Mouse (Mus musculus): ENCODE results near the gene Ulk4. TPM values are rescaled to one million over a fixed set of nuclear protein-coding genes. Genes with fewer than 3 reads are reported as not detected.
"Not testable (repeated sequence)": the region's sequence is repeated elsewhere in the genome, so short reads cannot be mapped to it uniquely, and the experiment has no call there.

The Ulk4 gene
- polyA plus RNA-seq, 1 experiment from 2014 or later = 143 TPM

DNA sequence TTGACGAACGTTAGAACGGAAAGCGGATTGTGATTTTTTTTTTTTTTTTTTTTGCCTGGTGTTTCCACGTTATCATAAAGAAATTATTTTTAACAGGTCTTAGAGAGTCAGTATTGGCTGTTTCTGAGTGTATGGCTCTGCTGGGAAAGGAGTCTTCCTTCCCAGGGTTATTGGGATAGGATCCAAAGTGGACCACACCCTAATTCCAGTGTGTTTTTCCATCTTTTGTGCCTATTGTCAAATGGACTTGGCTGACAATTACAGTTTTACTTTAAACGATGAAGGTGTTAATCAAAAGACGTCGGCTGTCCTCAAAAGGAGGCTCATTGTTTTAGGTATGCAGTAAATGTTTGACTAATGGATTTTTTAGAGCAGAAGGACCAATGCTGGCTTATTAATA lies 346.2 kb downstream of the Ulk4 start:
- 63% methylated on average over 8 of the region's 8 CpGs for WGBS
- no peak for ATAC-seq (ENCODE audit: insufficient number of reproducible peaks, low FRiP score, low TSS enrichment, low read depth)
- no peaks in the 10 kb centered on the region for H3K27me3 ChIP-seq
- H3K4me3 ChIP-seq (replicated peaks) = no peak overlapping the region
- H3K27ac ChIP-seq (replicated peaks) = no peak overlapping the region
- peaks cover 11% of the 10 kb centered on the region for H3K4me1 ChIP-seq
- H3K9ac ChIP-seq = no peak overlapping the region
- no peaks in the 10 kb centered on the region for H3K9me3 ChIP-seq (replicated peaks)
- H3K4me2 ChIP-seq (replicated peaks) = no peak overlapping the region
- no peaks in the 10 kb centered on the region for H3K36me3 ChIP-seq

DNA sequence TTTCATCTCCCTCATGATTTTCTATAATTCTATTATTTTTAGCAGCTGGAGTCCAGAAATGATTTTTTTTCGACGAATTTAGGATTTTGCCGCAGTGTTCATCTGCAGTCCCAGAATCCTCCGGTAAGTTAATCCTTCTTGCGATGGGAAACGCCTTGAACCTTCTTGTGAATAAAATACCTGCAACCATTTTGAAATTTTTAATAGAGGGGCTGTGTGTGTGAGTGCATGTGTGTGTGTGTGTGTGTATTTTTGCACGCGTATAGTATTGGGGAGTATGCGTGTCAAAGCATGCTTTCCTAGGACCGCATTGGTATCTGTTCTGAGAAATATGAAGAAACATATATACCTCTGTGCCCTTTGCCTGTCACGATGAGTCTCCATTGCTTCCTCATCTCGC lies 347.0 kb downstream of the Ulk4 start:
- Histone ChIP-seq H3K4me3 (replicated peaks) (no peak overlapping the region), H3K4me1 (0 out of 2 replicates have a peak, but pooled peaks cover 6% of the 10 kb centered on the region), H3K27ac (replicated peaks) (no peak overlapping the region), H3K36me3 (no peaks in the 10 kb centered on the region), H3K9me3 (replicated peaks) (no peaks in the 10 kb centered on the region), H3K9ac (no peak overlapping the region), H3K4me2 (replicated peaks) (no peak overlapping the region), H3K27me3 (no peaks in the 10 kb centered on the region)
- WGBS = 85% methylated on average over 12 of the region's 12 CpGs
- no peak for ATAC-seq (ENCODE audit: insufficient number of reproducible peaks, low FRiP score, low TSS enrichment, low read depth)

DNA sequence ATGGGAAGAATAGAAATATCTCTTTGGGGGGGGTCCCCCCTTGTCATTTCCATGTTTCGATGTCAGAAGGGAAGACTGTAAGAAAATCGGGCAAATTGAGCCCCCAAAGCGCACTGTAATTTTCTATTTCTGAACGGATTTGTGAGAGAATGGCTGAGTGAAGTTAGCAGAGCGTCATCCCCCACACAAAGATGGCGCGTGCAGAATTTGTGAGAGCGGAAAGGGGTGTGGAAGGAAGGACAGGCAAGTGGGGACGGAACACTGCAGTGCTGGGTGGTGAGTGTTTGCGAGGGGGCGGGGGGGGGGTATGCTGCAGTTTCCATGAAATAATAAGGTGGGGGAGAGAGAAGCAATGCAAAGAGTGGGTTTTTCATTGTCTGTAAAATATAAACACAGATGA lies 347.9 kb downstream of the Ulk4 start, which contains the start of gene Ctnnb1:
Gene Ctnnb1 (plus strand): TSS at position 136 of the 400 bp plus-strand sequence.
- H3K27ac ChIP-seq (replicated peaks) = no peak within 1 kb of the TSS
- H3K4me2 ChIP-seq (replicated peaks) = no peak within 1 kb of the TSS
- H3K4me3 ChIP-seq (replicated peaks) = no peak within 1 kb of the TSS
- 0 out of 2 replicates have a peak, but pooled peaks cover 6% of the 10 kb centered on the region for H3K4me1 ChIP-seq
- H3K9ac ChIP-seq = no peak within 1 kb of the TSS
- no peaks in the 10 kb centered on the region for H3K9me3 ChIP-seq (replicated peaks)
- ATAC-seq (ENCODE audit: insufficient number of reproducible peaks, low FRiP score, low TSS enrichment, low read depth) = no peak
- no peaks in the 10 kb centered on the region for H3K36me3 ChIP-seq
- H3K27me3 ChIP-seq = no peaks in the 10 kb centered on the region
- WGBS = 71% methylated on average over 11 of the region's 11 CpGs

DNA sequence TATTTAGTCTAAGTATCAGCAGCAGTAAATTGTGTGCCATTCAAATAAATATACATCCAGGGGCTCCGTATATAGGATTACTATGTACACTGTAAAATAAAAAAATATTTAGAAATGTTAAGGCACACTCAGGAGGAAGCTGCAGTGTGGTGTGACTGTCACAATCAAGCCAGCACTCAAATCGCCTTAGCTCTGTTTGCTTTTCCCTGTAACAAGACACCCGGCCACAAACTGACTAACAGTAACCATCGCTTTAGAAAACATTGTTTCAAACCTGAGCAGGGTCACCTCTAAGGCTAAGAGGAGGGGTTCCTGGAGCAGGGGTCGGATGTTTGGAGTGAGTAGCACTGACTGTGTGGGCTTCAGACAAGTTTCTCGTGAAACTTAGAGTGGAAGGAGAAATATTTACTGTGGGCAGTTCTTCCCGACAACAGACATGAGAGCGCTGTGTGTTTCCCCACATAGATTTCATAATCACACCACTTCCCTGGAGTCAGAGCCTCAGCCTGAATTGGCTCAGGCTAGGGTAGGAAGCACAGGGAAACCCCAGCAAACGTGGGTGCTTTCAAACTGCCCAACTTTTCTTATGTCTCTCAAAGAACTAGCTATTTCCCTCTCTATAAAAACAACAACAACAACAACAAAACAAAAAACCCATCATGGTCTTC lies 349.9 kb downstream of the Ulk4 start:
- Histone ChIP-seq H3K27me3 (no peaks in the 10 kb centered on the region), H3K4me1 (no peaks in the 10 kb centered on the region), H3K27ac (replicated peaks) (no peak overlapping the region), H3K4me3 (replicated peaks) (no peak overlapping the region), H3K4me2 (replicated peaks) (no peak overlapping the region), H3K9ac (no peak overlapping the region), H3K9me3 (replicated peaks) (no peaks in the 10 kb centered on the region), H3K36me3 (no peaks in the 10 kb centered on the region)
- WGBS = 26% methylated on average over 9 of the region's 9 CpGs
- ATAC-seq (ENCODE audit: insufficient number of reproducible peaks, low FRiP score, low TSS enrichment, low read depth) = no peak

DNA sequence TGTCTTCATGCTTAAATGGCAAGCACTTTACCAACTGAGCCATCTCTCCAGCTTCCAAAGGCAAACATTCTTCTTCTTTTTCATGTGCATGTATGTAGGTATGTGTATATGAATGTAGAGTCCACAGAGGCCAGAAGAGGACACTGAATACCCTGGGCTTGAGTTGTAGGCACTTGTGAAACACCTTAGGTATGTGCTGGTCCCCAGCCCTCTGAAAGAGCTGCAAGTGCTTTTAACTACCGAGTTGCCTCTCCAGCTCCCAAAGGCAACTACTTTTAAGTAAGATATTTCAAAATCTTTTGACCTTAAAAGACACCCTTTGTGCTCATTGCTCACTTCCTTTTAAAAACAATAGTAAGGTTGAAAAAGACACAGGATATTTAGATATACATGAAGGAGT lies 350.9 kb downstream of the Ulk4 start:
- Histone ChIP-seq H3K4me3 (replicated peaks) (no peak overlapping the region), H3K4me2 (replicated peaks) (no peak overlapping the region), H3K27me3 (no peaks in the 10 kb centered on the region), H3K9me3 (replicated peaks) (no peaks in the 10 kb centered on the region), H3K36me3 (no peaks in the 10 kb centered on the region), H3K27ac (replicated peaks) (no peak overlapping the region), H3K9ac (no peak overlapping the region), H3K4me1 (no peaks in the 10 kb centered on the region)
- ATAC-seq (ENCODE audit: insufficient number of reproducible peaks, low FRiP score, low TSS enrichment, low read depth) = no peak
- 55% methylated on average over 1 of the region's 1 CpGs for WGBS

DNA sequence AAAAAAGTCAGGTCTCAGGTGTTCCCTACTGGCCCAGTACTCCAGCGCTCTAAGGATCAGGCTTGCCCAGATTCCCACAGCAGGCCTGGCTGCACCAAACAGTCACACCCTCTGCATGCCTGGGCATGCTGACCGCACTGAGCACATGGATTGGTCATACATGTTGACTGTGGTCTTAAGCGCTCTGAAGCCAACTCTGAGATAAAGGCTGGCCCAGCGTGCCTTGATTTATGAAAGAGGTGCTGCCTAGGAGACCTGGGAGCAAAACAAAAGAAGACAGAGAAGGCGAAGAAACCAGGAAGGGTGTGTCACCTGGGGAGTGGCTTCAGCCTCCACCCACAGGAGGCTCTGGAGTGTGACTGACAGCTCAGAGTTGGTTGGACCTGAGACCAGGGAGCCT lies 357.9 kb downstream of the Ulk4 start:
- Histone ChIP-seq H3K36me3 (no peaks in the 10 kb centered on the region), H3K9me3 (replicated peaks) (no peaks in the 10 kb centered on the region), H3K4me2 (replicated peaks) (no peak overlapping the region), H3K27ac (replicated peaks) (peak overlapping the region; percentile 83), H3K4me3 (replicated peaks) (no peak overlapping the region), H3K27me3 (no peaks in the 10 kb centered on the region), H3K9ac (no peak overlapping the region), H3K4me1 (0 out of 2 replicates have a peak, but pooled peaks cover 8% of the 10 kb centered on the region)
- ATAC-seq (ENCODE audit: insufficient number of reproducible peaks, low FRiP score, low TSS enrichment, low read depth) = peak; percentile 57; the same call in 1 of the 2 replicates
- WGBS = 74% methylated on average over 5 of the region's 5 CpGs

DNA sequence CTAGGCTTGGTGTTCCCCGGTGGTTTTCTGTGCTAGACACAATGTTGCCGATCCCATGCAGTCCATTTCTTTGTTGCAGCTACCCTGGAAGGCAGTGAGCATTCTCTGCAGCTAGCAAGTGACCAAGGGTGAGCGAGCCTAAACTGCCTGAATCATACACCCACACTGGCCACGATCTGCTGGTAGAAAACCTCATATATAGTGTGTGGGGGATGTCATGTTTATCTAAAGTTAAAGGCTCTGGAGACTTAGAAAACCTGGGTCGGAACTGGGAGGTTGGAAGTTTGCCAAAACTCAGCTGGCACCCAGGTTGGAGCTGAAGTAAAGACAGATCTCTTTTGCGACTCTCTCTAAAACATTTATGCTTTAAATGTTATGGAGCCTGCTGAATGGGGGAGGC lies 358.4 kb downstream of the Ulk4 start:
- no peak for ATAC-seq (ENCODE audit: insufficient number of reproducible peaks, low FRiP score, low TSS enrichment, low read depth)
- Histone ChIP-seq H3K27me3 (no peaks in the 10 kb centered on the region), H3K27ac (replicated peaks) (peak overlapping the region; percentile 83), H3K4me1 (0 out of 2 replicates have a peak, but pooled peaks cover 8% of the 10 kb centered on the region), H3K36me3 (no peaks in the 10 kb centered on the region), H3K9me3 (replicated peaks) (no peaks in the 10 kb centered on the region), H3K9ac (no peak overlapping the region), H3K4me2 (replicated peaks) (no peak overlapping the region), H3K4me3 (replicated peaks) (no peak overlapping the region)
- WGBS = 32% methylated on average over 6 of the region's 6 CpGs

DNA sequence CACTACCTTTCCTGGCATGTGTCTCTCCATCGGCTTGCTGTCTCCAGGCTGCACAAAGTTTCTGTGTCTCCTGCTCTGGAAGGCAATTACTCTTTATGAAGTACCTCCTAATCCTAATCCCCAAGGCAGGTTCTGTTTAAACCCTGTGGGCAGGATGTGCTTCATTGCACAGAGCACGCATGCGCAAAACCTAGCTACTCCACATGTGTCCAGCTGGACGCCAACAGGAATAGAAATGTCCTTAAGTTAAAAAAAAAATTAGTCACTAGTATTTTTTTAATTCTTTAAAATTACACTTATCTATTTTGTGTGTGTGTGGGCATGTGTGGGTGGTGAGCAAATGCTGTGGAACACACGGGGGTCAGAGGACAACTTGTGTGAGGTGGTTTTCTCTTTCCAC lies 358.8 kb downstream of the Ulk4 start:
- no peaks in the 10 kb centered on the region for H3K9me3 ChIP-seq (replicated peaks)
- no peak overlapping the region for H3K9ac ChIP-seq
- H3K4me1 ChIP-seq = 0 out of 2 replicates have a peak, but pooled peaks cover 8% of the 10 kb centered on the region
- peak overlapping the region; percentile 83 for H3K27ac ChIP-seq (replicated peaks)
- H3K36me3 ChIP-seq = no peaks in the 10 kb centered on the region
- no peak for ATAC-seq (ENCODE audit: insufficient number of reproducible peaks, low FRiP score, low TSS enrichment, low read depth)
- H3K4me2 ChIP-seq (replicated peaks) = no peak overlapping the region
- H3K4me3 ChIP-seq (replicated peaks) = no peak overlapping the region
- H3K27me3 ChIP-seq = no peaks in the 10 kb centered on the region
- 65% methylated on average over 5 of the region's 5 CpGs for WGBS

DNA sequence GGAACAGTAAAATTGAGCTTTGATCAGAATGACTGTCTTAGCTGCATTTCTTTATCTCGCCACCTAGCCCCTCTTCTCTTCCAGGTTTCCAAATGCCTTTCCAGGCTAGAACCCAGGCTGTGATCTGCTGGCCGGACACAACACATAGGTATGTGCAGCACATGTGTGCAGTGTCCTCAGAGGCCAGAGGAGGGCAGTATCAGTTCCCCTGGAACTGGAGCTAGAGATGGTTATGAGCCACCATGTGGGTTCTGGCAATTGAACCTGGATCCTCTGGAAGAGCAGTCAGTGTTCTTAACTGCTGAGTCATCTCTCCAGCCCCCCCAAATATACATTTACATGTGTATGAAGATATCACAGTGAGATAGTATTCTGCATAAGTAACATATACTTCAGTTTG lies 359.4 kb downstream of the Ulk4 start:
- not testable (repeated sequence) for H3K27ac ChIP-seq (replicated peaks); H3K4me1 ChIP-seq; H3K9me3 ChIP-seq (replicated peaks); H3K4me3 ChIP-seq (replicated peaks); H3K4me2 ChIP-seq (replicated peaks); H3K36me3 ChIP-seq; H3K9ac ChIP-seq; ATAC-seq (ENCODE audit: insufficient number of reproducible peaks, low FRiP score, low TSS enrichment, low read depth); H3K27me3 ChIP-seq
- WGBS = 91% methylated on average over 2 of the region's 2 CpGs

DNA sequence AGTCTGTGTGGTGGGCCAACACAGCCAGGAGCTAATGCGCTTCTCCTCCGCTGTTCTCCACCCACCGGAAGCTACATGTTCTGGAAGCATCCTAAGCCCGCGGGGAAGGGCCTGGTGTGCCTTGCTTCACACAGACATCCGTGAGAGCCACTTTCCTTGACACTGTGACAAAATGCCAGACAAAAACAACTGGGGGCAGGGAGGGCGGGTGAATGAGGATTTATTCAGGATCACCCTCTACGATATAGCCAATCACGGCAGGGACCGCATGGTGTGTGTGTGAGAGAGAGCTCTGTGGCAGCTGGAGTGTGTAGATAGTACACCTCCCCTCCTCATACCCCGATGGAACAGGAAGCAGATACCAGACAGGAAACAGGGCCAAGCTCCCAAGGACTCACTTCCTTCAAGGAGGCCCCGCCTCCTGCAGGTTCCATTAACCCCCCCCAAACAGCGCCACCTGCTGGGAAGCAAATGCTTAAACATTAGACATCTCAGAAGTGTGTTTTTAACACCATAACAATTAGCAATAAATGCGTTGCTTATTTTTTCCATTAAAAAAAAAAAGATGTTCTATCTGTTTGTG lies 362.0 kb downstream of the Ulk4 start:
- no peak overlapping the region for H3K9ac ChIP-seq
- WGBS = 80% methylated on average over 14 of the region's 14 CpGs
- 0 out of 2 replicates have a peak, but pooled peaks cover 8% of the 10 kb centered on the region for H3K4me1 ChIP-seq
- H3K27me3 ChIP-seq = no peaks in the 10 kb centered on the region
- H3K4me2 ChIP-seq (replicated peaks) = no peak overlapping the region
- H3K36me3 ChIP-seq = no peaks in the 10 kb centered on the region
- ATAC-seq (ENCODE audit: insufficient number of reproducible peaks, low FRiP score, low TSS enrichment, low read depth) = no peak
- no peak overlapping the region for H3K27ac ChIP-seq (replicated peaks)
- H3K4me3 ChIP-seq (replicated peaks) = no peak overlapping the region
- no peaks in the 10 kb centered on the region for H3K9me3 ChIP-seq (replicated peaks)

DNA sequence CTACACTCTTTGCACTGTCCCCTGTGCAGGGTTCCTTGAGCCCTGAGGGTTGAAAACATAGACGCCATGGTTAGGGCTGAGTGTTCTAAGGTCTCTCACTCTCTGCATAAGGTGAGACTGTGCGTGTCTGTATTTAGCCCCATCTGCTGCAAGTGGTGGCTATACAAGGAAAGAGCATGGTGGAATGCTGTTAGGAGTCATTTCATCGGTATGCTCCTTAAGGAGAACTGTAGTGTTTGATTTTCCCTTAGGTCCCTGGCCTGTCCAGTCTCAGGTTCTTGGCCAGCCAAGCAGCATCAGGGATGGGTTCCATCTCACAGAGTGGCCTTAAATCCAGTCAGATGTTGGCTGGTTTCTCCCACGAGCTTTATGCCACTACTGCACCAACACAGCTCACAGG lies 362.6 kb downstream of the Ulk4 start:
- Histone ChIP-seq H3K4me2 (replicated peaks) (no peak overlapping the region), H3K9me3 (replicated peaks) (no peaks in the 10 kb centered on the region), H3K4me3 (replicated peaks) (no peak overlapping the region), H3K27ac (replicated peaks) (no peak overlapping the region), H3K4me1 (0 out of 2 replicates have a peak, but pooled peaks cover 8% of the 10 kb centered on the region), H3K9ac (no peak overlapping the region), H3K36me3 (no peaks in the 10 kb centered on the region), H3K27me3 (no peaks in the 10 kb centered on the region)
- WGBS = 84% methylated on average over 4 of the region's 4 CpGs
- no peak for ATAC-seq (ENCODE audit: insufficient number of reproducible peaks, low FRiP score, low TSS enrichment, low read depth)

DNA sequence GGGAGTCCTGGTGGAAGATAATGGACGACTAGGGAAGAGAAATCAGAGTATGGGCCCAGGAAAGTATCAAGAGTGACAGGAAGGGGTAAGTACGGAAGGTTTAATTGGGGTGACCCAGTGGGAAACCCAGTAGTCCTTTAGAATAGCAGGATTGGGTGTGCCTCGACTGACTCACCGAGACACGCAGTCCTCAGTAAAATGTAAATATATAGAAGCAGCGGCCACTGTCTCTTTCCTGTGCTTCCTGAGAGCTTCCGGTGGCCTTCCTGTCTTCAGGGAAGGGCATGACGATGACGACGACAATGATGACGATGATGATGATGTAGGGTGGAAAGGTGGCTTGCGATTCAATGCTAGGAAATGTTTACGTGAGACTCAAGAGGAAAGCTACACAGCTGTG lies 363.8 kb downstream of the Ulk4 start:
- no peak for ATAC-seq (ENCODE audit: insufficient number of reproducible peaks, low FRiP score, low TSS enrichment, low read depth)

More for the DNA sequence above, 363.8 kb downstream of the Ulk4 start:
- no peaks in the 10 kb centered on the region for H3K27me3 ChIP-seq
- no peaks in the 10 kb centered on the region for H3K9me3 ChIP-seq (replicated peaks)
- no peak overlapping the region for H3K4me2 ChIP-seq (replicated peaks)
- no peaks in the 10 kb centered on the region for H3K4me1 ChIP-seq
- no peaks in the 10 kb centered on the region for H3K36me3 ChIP-seq
- H3K9ac ChIP-seq = no peak overlapping the region
- WGBS = 79% methylated on average over 13 of the region's 13 CpGs
- no peak overlapping the region for H3K27ac ChIP-seq (replicated peaks)
- no peak overlapping the region for H3K4me3 ChIP-seq (replicated peaks)
